Mouse (Mus musculus): ENCODE results near the gene Psmd8.
"Not testable (repeated sequence)": the region's sequence is repeated elsewhere in the genome, so short reads cannot be mapped to it uniquely, and the experiment has no call there.

Psmd8 gene

GRCm38 (mm10) chr7:29180077-29180853 lies at the start of gene Psmd8:
Gene Psmd8 (minus strand): TSS chr7:29180701.
- peak; percentile 86 to 90 for DNase-seq (ENCODE audit: low spot score in 2 of 2)

DNA sequence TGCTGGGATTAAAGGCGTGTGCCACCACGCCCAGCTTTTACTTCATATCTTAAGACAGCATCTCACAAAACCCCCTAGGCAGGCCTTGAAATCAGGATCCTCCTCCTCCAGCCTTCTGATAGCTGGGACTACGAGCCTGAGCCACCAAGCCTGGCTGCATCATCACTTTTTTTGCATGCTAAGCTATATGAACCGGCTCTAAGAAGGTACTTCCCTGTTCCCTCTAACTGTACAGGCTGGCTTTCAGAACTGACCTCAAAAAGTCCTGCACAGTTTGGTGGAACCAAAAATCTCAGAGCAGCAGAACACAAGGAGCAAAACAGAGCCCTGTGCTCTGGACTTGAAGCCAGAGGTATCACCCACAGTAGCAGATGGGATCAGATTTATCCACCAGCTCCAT lies 47.7 kb upstream of the Psmd8 start:
- no peak for DNase-seq (ENCODE audit: low spot score in 2 of 2)

- no peak for DNase-seq (ENCODE audit: low spot score in 2 of 2)
Observed at GRCm38 (mm10) chr7:29225520-29225919, 45.0 kb upstream of the Psmd8 start.

DNA sequence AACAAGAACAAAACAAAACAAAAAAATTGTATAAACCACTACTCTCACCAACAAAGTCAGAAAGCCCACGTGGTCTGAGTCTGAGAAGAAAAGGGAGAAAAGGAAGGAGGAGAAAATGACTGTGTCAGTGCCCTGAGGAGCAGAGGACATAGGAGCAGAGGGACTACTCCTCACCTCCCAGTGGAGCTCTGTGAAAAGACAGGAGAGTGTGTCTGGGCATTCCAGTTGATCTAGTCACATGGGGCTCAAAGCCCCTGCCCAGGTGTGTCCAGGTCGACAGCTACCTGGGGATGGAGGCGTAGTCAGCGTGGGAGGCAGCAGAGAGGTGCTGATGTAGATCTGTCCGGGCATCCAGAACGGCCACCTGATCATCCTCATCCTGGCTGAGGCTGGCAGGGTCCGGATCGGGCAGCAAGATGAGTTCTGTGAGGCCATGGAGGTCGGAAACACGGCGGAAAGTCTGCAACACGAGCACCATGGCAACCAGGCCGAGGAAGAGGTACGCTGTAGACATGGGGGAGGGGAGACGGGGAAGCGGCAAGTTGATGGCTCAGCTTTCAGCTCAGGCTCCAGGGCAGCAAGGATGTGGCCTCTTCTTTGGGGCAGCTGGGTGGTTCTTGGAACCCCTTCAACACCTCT lies 44.4 kb upstream of the Psmd8 start:
- no peak for DNase-seq (ENCODE audit: low spot score in 2 of 2)

GRCm38 (mm10) chr7:29214846-29215245 lies 34.3 kb upstream of the Psmd8 start:
- no peak for DNase-seq (ENCODE audit: low spot score in 2 of 2)

GRCm38 (mm10) chr7:29214236-29214635 lies 33.7 kb upstream of the Psmd8 start:
- no peak for DNase-seq (ENCODE audit: low spot score in 2 of 2)

- no peak for DNase-seq (ENCODE audit: low spot score in 2 of 2)
Observed at GRCm38 (mm10) chr7:29213675-29214082, 33.2 kb upstream of the Psmd8 start, which contains the start of gene Catsperg1. Gene Catsperg1 (minus strand): TSS chr7:29214035.

DNA sequence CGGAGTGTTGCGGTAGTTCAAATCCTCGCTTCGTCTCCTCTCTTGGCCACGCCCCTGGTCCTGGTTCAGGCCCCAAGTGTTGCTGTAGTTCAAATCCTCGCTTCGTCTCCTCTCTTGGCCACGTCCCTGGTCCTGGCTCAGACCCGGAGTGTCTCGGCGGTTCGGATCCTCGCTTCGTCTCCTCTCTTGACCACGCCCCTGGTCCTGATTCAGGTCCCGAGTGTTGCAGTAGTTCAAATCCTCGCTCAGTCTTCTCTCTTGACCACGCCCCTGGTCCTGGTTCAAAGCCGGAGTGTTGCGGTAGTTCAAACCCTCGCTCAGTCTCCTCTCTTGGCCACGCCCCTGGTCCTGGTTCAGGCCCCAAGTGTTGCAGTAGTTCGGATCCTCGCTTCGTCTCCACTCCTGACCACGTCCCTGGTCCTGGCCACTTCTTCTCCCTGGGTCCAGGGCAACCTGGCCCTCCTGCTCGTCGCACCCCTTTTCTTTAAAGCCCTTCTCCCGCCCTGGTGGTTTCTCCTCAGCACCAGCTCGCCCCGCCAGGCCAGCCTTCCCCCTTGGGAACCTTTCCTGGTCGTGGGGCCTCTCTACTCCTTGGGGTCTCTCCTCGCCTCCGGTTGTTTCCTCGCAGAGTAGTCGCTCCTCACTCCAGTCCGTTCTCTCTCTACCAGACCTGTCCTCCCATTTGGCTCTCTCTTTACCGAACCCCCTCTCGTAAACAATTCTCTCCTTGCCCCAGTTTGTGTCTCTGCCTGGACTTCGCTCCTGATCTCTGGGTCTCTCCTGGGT lies 32.5 kb upstream of the Psmd8 start:
- DNase-seq (ENCODE audit: low spot score in 2 of 2), result not testable (repeated sequence)

DNA sequence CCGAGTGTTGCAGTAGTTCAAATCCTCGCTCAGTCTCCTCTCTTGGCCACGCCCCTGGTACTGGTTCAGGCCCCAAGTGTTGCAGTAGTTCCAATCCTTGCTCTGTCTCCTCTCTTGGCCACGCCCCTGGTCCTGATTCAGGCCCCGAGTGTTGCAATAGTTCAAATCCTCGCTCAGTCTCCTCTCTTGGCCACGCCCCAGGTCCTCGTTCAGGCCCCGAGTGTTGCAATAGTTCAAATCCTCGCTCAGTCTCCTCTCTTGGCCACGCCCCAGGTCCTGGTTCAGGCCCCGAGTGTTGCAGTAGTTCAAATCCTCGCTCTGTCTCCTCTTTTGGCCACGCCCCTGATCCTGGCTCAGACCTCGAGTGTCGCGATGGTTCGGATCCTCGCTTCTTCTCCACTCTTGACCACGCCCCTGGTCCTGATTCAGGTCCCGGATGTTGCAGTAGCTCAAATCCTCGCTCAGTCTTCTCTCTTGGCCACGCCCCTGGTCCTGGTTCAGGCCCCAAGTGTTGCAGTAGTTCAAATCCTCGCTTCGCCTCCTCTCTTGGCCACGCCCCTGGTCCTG lies 31.8 kb upstream of the Psmd8 start:
- no peak for DNase-seq (ENCODE audit: low spot score in 2 of 2)

GRCm38 (mm10) chr7:29211415-29212198 lies 31.1 kb upstream of the Psmd8 start:
- DNase-seq (ENCODE audit: low spot score in 2 of 2), result peak; percentile 34 to 50

- not testable (repeated sequence) for DNase-seq (ENCODE audit: low spot score in 2 of 2)
Observed at GRCm38 (mm10) chr7:29211013-29211412, 30.5 kb upstream of the Psmd8 start.

- DNase-seq (ENCODE audit: low spot score in 2 of 2), result no peak
Observed at GRCm38 (mm10) chr7:29202577-29202976, 22.1 kb upstream of the Psmd8 start.

GRCm38 (mm10) chr7:29194230-29194629 lies 13.7 kb upstream of the Psmd8 start:
- not testable (repeated sequence) for DNase-seq (ENCODE audit: low spot score in 2 of 2)

- DNase-seq (ENCODE audit: low spot score in 2 of 2), result not testable (repeated sequence)
Observed at GRCm38 (mm10) chr7:29181323-29181722, 822 bp upstream of the Psmd8 start.

- no peak for DNase-seq (ENCODE audit: low spot score in 2 of 2)
Observed at GRCm38 (mm10) chr7:29180854-29181236, 344 bp upstream of the Psmd8 start.

GRCm38 (mm10) chr7:29179323-29179722 lies 1.2 kb downstream of the Psmd8 start:
- no peak for DNase-seq (ENCODE audit: low spot score in 2 of 2)

DNA sequence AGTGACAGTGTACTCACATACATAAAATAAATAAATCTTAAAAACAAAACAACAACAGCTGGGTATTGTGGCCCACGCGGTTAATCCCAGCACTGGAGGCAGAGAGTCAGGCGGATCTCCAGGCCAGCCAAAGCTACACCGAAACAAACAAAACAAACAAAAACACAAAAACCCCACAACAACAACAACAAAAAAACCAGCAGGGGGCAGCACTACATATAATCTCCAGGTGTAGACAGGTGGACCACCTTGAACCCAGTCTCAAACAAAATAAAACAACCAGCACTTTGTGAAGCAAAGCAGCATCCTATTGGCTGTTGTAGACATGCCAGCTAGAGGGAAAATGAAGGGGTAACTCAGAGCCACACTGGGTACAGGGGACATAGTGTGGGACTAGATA lies 2.4 kb downstream of the Psmd8 start:
- no peak for DNase-seq (ENCODE audit: low spot score in 2 of 2)

GRCm38 (mm10) chr7:29172390-29173016 lies 8.0 kb downstream of the Psmd8 start:
- DNase-seq (ENCODE audit: low spot score in 2 of 2), result no peak

DNA sequence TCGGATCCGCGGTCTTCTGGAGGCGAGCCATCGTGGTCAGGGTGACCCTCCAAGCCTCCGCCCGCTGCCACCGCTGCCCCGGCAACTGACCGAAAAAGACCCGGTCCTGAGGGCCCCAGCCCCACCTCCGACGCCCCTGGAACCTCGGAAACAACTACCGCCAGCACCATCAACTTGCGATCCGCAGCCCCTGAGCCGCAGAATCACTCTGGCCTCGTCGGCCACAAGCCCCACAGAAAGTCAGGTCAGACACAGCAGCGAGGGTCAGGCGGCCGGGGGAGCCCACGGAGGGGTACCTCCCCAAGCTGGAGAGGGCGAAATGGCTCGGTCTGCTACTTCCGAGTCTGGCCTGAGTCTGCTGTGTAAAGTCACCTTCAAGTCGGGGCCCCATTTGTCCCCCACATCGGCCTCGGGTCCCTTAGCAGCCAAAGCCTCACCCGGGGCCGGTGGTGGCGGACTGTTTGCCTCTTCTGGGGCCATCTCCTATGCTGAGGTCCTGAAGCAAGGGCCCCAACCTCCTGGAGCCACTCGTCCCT lies 8.9 kb downstream of the Psmd8 start:
- DNase-seq (ENCODE audit: low spot score in 2 of 2), result no peak

DNA sequence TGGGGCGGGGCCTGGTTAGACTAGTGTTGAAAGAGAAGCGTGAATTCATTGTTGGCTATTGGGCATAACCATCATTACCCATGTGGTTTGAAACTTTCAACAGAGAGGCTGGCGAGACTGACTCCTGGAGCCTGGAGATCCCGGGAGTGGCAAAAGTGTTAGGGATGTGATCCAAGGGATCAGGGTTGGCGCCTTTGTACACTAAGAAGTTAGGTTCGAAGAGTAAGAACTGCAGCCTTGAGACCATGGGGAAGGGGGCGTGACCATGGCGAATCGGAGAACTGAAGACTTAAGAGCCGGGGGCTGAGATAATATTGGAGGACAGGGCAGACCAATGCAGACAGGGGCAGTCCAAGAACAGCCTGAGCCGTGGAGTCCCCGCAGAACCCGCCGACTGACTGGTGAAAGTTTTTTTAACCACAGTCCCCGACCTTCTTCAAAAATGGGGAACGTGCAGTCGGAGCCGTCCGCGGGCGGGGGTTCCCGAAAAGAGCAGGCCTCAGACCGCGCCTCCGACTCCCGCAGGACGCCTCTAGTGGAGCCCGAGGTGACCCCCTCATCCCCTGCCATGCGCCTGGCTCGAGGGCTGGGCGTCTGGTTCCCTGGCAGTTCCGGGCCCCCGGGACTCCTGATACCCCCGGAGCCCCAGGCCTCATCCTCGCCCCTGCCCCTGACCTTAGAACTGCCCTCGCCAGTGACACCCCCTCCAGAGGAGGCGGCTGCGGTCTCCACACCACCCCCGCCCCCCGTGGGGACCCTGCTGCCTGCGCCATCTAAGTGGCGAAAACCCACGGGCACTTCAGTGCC lies 9.5 kb downstream of the Psmd8 start:
- no peak for DNase-seq (ENCODE audit: low spot score in 2 of 2)

Measured in frontal cortex, postnatal 25 days (tissue).